Mouse (Mus musculus) bone marrow macrophage, adult 2 months (primary cell): ENCODE data around the gene Fntb.

Experiments
- CTCF ChIP-seq: IDR thresholded peaks from 2 replicates; pipeline ENCODE4 v1.5.1; 2012; ENCODE audit warnings: low read depth, mild to moderate bottlenecking, low read length, moderate library complexity
- POLR2A ChIP-seq: IDR thresholded peaks from 2 replicates; pipeline ENCODE4 v1.6.1; 2012; ENCODE audit warnings: mild to moderate bottlenecking, low read depth, low read length, borderline replicate concordance

- TF ChIP-seq CTCF, result no peak
- no peak for TF ChIP-seq POLR2A
Measured at GRCm38 (mm10) chr12:76817176-76817575, 51.8 kb downstream of the Fntb start.
